Mouse (Mus musculus) limb, embryonic 12.5 days (tissue): ENCODE data around the gene Camta1. TPM values are rescaled to one million over a fixed set of nuclear protein-coding genes. Genes with fewer than 3 reads are reported as not detected.

Experiments used
- ATAC-seq: fragments of 200-750 bp; cut with Nextera tagmentation; 2 replicates; pipeline ENCODE4 v1.8.0; 2017; ENCODE audit warnings: low read depth, moderate TSS enrichment; ENCODE audit not compliant: insufficient number of reproducible peaks, insufficient read depth, low FRiP score, low TSS enrichment
- H3K27ac ChIP-seq: fragments of 300-500 bp; sonication (generic); 2 replicates; pipeline ENCODE4 v1.5.1; 2016; ENCODE audit warnings: mild to moderate bottlenecking, moderate library complexity
- H3K27me3 ChIP-seq: fragments of 300-500 bp; sonication (generic); 2 replicates; pipeline ENCODE4 v1.6.1; 2016; ENCODE audit warnings: mild to moderate bottlenecking, moderate library complexity
- H3K36me3 ChIP-seq: fragments of 300-500 bp; sonication (generic); 2 replicates; pipeline ENCODE4 v1.6.1; 2016; ENCODE audit warnings: mild to moderate bottlenecking, moderate library complexity
- H3K4me1 ChIP-seq: fragments of 300-500 bp; sonication (generic); replicated peaks from 2 replicates; pipeline ENCODE4 v1.6.1; 2016
- H3K4me2 ChIP-seq: fragments of 300-500 bp; sonication (generic); 2 replicates; pipeline ENCODE4 v1.6.1; 2016; ENCODE audit warnings: mild to moderate bottlenecking, moderate library complexity
- H3K4me3 ChIP-seq: fragments of 300-500 bp; sonication (generic); replicated peaks from 2 replicates; pipeline ENCODE4 v1.5.1; 2016; ENCODE audit warnings: mild to moderate bottlenecking
- H3K9ac ChIP-seq: fragments of 300-500 bp; sonication (generic); replicated peaks from 2 replicates; pipeline ENCODE4 v1.6.1; 2016; ENCODE audit warnings: mild to moderate bottlenecking, moderate library complexity
- H3K9me3 ChIP-seq: fragments of 300-500 bp; sonication (generic); 2 replicates; pipeline ENCODE4 v1.6.1; 2016; ENCODE audit warnings: mild to moderate bottlenecking, moderate library complexity
- WGBS: fragments of 180-500 bp; shearing (Covaris S2); methylation state at CpG from one replicate; pipeline ENCODE4 v1.1.7; 2016; 5-methylcytosine and 5-hydroxymethylcytosine counted together
- polyA plus RNA-seq: library from polyadenylated mRNA; unstranded; fragments of >200 nt; fragmentation: Nextera tagmentation; extraction: Ambion mirVana; gene quantifications from 2 replicates; pipeline ENCODE4 v1.2.1, GENCODE M21; 2016

The Camta1 gene
- polyA plus RNA-seq, 1 experiment from 2014 or later, result 106 TPM

DNA sequence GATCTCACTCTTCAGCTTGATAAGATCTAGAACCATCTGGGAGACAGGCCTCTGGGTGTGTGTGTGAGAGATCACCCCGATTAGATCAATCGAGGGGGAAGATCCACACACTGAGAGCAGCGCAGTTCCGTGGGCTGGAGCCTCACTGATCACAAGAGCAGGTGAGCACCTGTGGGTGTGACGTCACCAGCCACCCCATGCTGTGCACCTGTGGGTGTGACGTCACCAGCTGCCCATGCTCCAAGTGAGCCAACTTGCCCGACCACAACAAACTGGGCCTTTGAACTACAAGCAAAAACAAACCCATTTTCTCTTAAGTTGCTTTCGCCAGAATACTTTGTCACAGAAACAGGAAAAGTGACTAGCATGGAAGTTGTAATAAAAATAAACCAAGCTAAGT lies 152.4 kb downstream of the Camta1 start:
- H3K4me3 ChIP-seq, result no peak overlapping the region

DNA sequence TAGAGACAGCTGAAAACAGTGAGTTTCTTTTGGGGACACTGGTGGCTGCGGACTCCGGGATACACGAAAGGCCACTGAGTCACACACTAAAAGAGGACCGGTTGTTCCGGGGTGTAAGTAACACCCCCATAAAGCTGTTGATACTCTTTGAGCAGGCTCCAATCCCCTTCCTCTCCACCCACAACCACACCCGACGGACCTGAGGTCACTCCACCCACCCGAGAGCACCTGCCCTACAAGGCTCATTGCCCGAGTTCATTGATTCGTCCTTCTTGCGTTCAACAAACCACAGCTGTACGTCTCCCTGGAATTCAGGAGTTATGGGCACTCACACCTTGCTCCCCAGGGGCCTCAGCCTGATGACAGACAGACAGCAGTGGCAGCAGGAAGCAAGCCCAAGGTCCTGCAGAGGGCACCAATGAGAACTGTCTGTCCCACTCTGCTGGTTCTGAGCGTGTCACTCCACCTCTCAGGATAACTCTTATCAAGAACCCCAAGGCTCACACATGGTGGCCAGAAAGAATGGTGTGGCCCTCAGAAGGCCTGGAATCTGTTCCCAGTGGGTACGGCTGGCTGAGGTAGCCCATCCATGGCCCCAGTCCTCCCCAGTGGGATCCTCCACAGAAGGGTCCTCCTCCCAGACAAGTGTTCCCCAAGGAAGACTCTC lies 158.5 kb downstream of the Camta1 start:
- H3K9me3 ChIP-seq, result no peaks in the 10 kb centered on the region
- 83% methylated on average over 14 of the region's 14 CpGs for WGBS
- 0 out of 2 replicates have a peak, but pooled peaks cover 4% of the 10 kb centered on the region for H3K27me3 ChIP-seq
- H3K36me3 ChIP-seq, result no peaks in the 10 kb centered on the region
- no peak overlapping the region for H3K4me2 ChIP-seq
- no peaks in the 10 kb centered on the region for H3K4me1 ChIP-seq
- no peak overlapping the region for H3K4me3 ChIP-seq
- H3K9ac ChIP-seq, result no peak overlapping the region
- H3K27ac ChIP-seq, result no peak overlapping the region
- no peak for ATAC-seq

More for the DNA sequence above, 152.4 kb downstream of the Camta1 start:
- whole genome bisulfite sequencing, result 83% methylated on average over 8 of the region's 8 CpGs
- H3K4me2 ChIP-seq, result no peak overlapping the region
- no peak for ATAC-seq
- no peaks in the 10 kb centered on the region; the same call in 1 of the 2 replicates for H3K4me1 ChIP-seq
- H3K27ac ChIP-seq, result no peak overlapping the region
- no peaks in the 10 kb centered on the region for H3K9me3 ChIP-seq
- H3K9ac ChIP-seq, result no peak overlapping the region
- H3K36me3 ChIP-seq, result no peaks in the 10 kb centered on the region
- H3K27me3 ChIP-seq, result no peaks in the 10 kb centered on the region

DNA sequence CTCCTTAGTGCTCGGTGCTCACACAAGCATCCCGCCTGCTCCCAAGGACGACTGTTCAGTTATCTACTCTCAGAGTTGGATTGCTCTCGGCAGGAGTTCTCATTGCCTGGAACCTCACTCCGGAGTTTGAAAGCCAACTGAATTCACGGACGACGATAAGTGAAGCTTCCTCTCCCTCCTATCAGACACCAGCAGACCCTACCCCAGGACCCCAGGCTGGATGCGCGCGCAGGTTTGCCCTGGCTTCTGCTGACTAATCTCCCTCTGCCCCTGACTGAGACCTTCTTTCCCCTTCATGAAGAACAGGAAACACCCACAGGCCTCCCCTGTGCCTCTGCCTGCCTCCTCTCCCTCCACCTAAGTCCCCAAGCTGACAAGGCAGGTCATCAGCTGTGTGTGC lies 159.2 kb downstream of the Camta1 start:
- H3K9me3 ChIP-seq, result no peaks in the 10 kb centered on the region
- H3K4me1 ChIP-seq, result no peaks in the 10 kb centered on the region
- no peak overlapping the region for H3K9ac ChIP-seq
- 89% methylated on average over 11 of the region's 11 CpGs for WGBS
- no peak for ATAC-seq
- no peak overlapping the region for H3K27ac ChIP-seq
- H3K4me3 ChIP-seq, result no peak overlapping the region
- 0 out of 2 replicates have a peak, but pooled peaks cover 4% of the 10 kb centered on the region for H3K27me3 ChIP-seq
- no peak overlapping the region for H3K4me2 ChIP-seq
- no peaks in the 10 kb centered on the region for H3K36me3 ChIP-seq

DNA sequence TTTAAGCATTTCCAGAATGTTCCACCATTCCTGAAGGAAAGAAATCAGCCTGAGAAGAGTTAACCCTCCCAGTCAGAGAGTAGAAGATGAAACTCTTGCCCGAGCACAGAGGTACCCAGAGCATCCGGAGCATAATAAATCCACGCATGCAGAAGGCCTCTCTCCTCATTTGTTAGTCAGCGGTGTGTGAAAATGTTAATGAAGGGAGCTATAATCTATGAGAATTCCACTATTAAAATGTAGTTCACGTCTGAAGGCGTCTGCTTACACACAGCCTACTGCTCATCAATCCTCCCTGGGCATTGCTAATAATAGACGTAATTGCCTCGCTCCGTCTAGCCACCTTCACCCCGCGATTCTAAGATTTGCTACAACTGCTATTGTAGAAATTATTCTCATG lies 165.7 kb downstream of the Camta1 start:
- ATAC-seq, result no peak
- Histone ChIP-seq H3K27ac (no peak overlapping the region), H3K4me2 (no peak overlapping the region), H3K9me3 (no peaks in the 10 kb centered on the region), H3K36me3 (no peaks in the 10 kb centered on the region), H3K9ac (no peak overlapping the region), H3K4me1 (no peaks in the 10 kb centered on the region), H3K4me3 (no peak overlapping the region), H3K27me3 (no peaks in the 10 kb centered on the region)
- WGBS, result 85% methylated on average over 11 of the region's 11 CpGs

DNA sequence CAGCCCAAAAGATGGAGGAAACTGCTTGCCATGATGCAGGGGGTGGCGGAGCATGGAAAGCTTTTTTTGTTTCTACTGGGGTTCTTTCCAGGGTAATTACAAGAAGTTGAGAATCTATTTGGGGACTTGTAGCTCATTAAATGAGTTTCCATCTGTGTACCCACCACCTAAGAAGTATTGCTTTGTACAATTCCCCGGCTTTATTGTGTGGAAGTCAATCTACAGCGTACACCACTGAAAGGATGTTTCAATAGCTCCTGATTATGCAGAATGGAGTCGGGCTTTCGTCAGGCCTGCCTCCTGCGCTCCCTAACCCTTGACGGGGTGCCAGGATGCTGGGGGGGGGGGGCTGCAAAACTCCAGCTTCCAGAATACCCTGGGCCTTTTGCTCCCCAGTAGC lies 167.1 kb downstream of the Camta1 start:
- no peaks in the 10 kb centered on the region for H3K9me3 ChIP-seq

DNA sequence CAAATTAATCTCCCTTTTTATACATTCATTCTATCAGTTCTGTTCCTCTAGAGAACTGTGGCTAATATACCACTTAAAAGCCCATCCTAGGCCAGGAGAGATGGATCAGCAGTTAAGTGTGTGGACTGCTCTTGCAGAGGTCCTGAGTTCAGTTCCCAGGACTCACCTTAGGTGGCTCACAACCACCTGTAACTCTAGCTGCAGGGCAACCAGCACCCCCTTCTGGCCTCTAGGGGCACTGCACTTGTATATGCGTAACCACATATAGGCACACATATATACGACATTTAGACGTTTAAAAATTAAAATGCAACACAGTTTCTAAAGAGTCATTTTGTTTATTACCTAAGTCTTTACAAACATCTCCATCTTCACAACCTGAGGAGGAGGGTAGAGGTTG lies 167.6 kb downstream of the Camta1 start:
- Histone ChIP-seq H3K4me2 (no peak overlapping the region), H3K27ac (no peak overlapping the region), H3K36me3 (no peaks in the 10 kb centered on the region), H3K4me1 (no peaks in the 10 kb centered on the region), H3K9ac (no peak overlapping the region), H3K27me3 (no peaks in the 10 kb centered on the region), H3K4me3 (no peak overlapping the region), H3K9me3 (no peaks in the 10 kb centered on the region)
- WGBS, result 87% methylated on average over 3 of the region's 3 CpGs
- no peak for ATAC-seq

More for the DNA sequence above, 167.1 kb downstream of the Camta1 start:
- Histone ChIP-seq H3K27me3 (no peaks in the 10 kb centered on the region), H3K4me3 (no peak overlapping the region), H3K27ac (no peak overlapping the region), H3K36me3 (no peaks in the 10 kb centered on the region), H3K4me1 (no peaks in the 10 kb centered on the region), H3K9ac (no peak overlapping the region), H3K4me2 (no peak overlapping the region)
- 93% methylated on average over 7 of the region's 7 CpGs for WGBS
- ATAC-seq, result no peak

DNA sequence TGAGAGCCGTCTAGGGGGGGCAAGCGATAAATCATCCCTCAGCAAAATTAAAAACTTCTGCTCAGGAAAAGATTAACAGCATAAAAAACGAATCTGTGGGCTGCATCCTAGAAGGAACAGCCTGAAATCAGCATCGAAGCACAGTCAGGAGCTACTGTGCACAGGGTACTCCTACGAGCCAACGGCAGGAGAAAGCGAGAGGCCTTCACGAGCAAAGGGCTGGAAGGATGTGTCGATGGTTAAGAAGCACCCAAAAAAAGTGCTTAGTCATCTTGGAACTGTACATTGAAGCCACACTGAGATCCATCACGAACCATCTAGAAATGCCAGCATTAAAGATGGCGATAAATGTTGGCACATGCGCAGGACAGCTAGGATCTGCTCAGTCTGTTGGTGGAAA lies 171.6 kb downstream of the Camta1 start:
- H3K4me2 ChIP-seq, result no peak overlapping the region
- no peak for ATAC-seq
- no peak overlapping the region for H3K4me3 ChIP-seq
- H3K27me3 ChIP-seq, result no peaks in the 10 kb centered on the region
- H3K27ac ChIP-seq, result no peak overlapping the region
- 82% methylated on average over 12 of the region's 12 CpGs for WGBS
- no peaks in the 10 kb centered on the region for H3K36me3 ChIP-seq
- no peak overlapping the region for H3K9ac ChIP-seq
- H3K9me3 ChIP-seq, result no peaks in the 10 kb centered on the region
- H3K4me1 ChIP-seq, result no peaks in the 10 kb centered on the region

DNA sequence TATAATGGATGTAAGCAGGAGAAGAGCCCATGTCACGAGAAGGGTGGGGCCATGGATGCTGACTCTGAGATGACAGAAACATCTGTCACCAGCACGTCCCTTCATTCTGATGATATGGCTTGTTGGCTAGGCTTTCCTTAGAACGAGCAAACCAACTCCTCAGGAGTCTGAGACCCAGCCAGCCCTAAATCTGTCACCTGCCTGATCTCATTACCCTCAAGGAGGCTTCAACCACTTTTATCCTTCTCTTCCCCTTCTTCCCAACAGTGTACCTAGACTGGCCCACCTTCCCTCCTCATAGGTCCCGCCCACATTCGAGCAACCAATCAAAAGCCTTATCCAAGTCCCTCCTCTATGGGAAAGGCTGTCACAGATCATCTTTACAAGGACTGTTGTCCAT lies 173.5 kb downstream of the Camta1 start:
- Histone ChIP-seq H3K4me1 (no peaks in the 10 kb centered on the region), H3K36me3 (no peaks in the 10 kb centered on the region), H3K9me3 (no peaks in the 10 kb centered on the region), H3K4me3 (no peak overlapping the region), H3K4me2 (no peak overlapping the region), H3K9ac (no peak overlapping the region), H3K27ac (no peak overlapping the region), H3K27me3 (no peaks in the 10 kb centered on the region)
- no peak for ATAC-seq
- 79% methylated on average over 5 of the region's 5 CpGs for WGBS

DNA sequence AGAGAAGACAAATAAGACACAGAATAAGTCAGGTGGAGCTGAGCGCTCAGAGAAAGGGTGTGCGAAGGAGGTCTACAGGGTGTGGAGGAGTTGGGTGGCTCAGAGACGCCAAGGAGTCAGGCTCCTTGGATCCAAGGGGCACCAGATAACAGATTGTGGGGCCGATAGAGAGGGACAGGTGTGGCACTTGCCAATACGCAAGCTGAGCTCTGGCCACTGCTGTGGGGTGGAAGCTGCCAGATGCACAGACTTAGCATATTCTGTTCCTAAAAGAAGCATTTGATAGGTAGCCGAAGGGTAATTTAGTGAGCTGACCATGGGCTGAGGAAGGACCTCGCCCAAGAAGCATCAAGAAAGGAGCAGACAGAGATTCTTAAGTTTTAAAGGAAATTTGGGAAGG lies 177.1 kb downstream of the Camta1 start:
- WGBS, result 87% methylated on average over 7 of the region's 7 CpGs
- no peaks in the 10 kb centered on the region for H3K4me1 ChIP-seq

DNA sequence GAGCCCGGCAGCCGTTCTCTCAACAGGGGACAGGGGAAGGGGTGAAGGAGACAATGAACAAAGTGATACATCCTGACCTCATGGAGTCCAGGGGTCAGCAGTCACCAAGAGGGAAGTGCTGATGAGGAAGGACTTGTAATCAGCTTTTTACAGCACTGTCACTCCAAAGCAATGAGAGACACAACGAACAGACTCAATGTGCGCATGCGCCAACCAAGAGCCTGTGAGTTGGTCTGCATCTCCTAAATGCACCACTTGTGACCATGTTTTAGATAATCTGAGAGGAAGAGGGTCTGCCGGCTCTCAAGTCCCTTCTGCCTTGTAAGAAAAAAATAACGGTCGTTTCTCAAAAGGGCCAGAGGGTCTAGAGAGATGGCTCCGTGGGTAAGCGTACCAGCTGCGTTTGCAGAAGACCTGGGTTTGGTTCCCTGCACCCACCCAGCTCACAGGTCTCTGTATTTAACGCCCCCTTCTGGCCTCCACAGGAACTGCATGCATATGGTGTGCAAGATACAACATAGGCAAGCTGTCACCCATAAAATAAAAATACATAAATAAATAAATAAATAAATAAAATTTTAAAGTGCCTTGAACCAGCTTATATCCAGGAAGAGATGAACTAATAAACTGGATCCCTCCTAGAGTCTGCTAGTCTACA lies 178.7 kb downstream of the Camta1 start:
- Histone ChIP-seq H3K36me3 (no peaks in the 10 kb centered on the region), H3K4me3 (no peak overlapping the region), H3K27ac (no peak overlapping the region), H3K27me3 (no peaks in the 10 kb centered on the region), H3K4me1 (no peaks in the 10 kb centered on the region), H3K9ac (no peak overlapping the region), H3K9me3 (0 out of 2 replicates have a peak, but pooled peaks cover 5% of the 10 kb centered on the region), H3K4me2 (no peak overlapping the region)
- WGBS, result 78% methylated on average over 12 of the region's 12 CpGs
- ATAC-seq, result no peak

More for the DNA sequence above, 177.1 kb downstream of the Camta1 start:
- Histone ChIP-seq H3K4me2 (no peak overlapping the region), H3K9me3 (no peaks in the 10 kb centered on the region), H3K36me3 (no peaks in the 10 kb centered on the region), H3K4me3 (no peak overlapping the region), H3K27ac (no peak overlapping the region), H3K9ac (no peak overlapping the region), H3K27me3 (no peaks in the 10 kb centered on the region)
- no peak for ATAC-seq

DNA sequence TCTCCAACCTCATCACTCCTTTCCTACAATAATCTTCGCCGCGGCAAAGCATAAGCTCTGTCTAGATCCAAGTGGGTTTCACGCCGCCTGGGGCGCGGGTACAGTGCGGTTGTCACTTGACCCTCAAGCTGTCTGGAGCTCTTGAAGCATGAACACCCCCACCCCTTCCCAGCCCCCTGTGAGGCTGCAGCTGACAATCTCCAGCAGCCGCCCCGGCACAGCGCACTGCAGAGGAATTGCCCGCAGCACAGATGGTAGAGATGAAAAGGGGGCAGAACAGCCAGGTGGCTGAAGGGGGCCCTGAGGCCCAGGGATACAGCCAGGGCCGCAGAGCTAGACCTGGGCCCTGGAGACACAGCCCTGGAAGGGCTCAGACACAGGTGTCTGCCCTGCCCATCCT lies 189.2 kb downstream of the Camta1 start:
- no peaks in the 10 kb centered on the region for H3K9me3 ChIP-seq
- WGBS, result 70% methylated on average over 13 of the region's 13 CpGs
- no peak overlapping the region for H3K4me3 ChIP-seq
- H3K4me2 ChIP-seq, result no peak overlapping the region
- no peak overlapping the region for H3K9ac ChIP-seq
- no peak; the same call in 1 of the 2 replicates for ATAC-seq
- H3K27me3 ChIP-seq, result no peaks in the 10 kb centered on the region; the same call in 1 of the 2 replicates
- H3K4me1 ChIP-seq, result peaks cover 8% of the 10 kb centered on the region; the same call in 1 of the 2 replicates
- no peaks in the 10 kb centered on the region for H3K36me3 ChIP-seq
- H3K27ac ChIP-seq, result no peak overlapping the region
